Mouse (Mus musculus) 416B (cell line): ENCODE measurements at regions not wholly inside any gene's neighbourhood (a gene's known extent, or its start where the extent isn't known, plus 50 kb on each side); places are given as distances from the start of the nearest gene placed in this dataset.
A peak's percentile ranks its signal among the peaks of the same experiment; 100 is the strongest.
"Not testable (repeated sequence)": the region's sequence is repeated elsewhere in the genome, so short reads cannot be mapped to it uniquely, and the experiment has no call there.

Source experiments
- DNase-seq: peaks from one replicate; pipeline ENCODE4 v3.0.0; 2011; ENCODE audit warnings: low read depth

GRCm38 (mm10) chr10:56782265-56782664, 405.1 kb downstream of the Gja1 start:
- peak; percentile 55 for DNase-seq

GRCm38 (mm10) chr10:56783941-56784340, 406.8 kb downstream of the Gja1 start:
- DNase-seq = no peak

GRCm38 (mm10) chr10:56788081-56788480, 411.0 kb downstream of the Gja1 start:
- no peak for DNase-seq

- peak; percentile 13 for DNase-seq
Measured at GRCm38 (mm10) chr10:56793074-56793473, 415.9 kb downstream of the Gja1 start.

GRCm38 (mm10) chr10:56795396-56795795, 418.3 kb downstream of the Gja1 start:
- DNase-seq = no peak

- DNase-seq = no peak
Measured at GRCm38 (mm10) chr10:56799307-56799706, 422.2 kb downstream of the Gja1 start.

GRCm38 (mm10) chr10:56799745-56800144, 422.6 kb downstream of the Gja1 start:
- DNase-seq = no peak

- no peak for DNase-seq
Measured at GRCm38 (mm10) chr10:56809006-56809405, 431.9 kb downstream of the Gja1 start.

- DNase-seq = no peak
Measured at GRCm38 (mm10) chr10:56822158-56822557, 445.0 kb downstream of the Gja1 start.

- DNase-seq = no peak
Measured at GRCm38 (mm10) chr10:56831331-56831730, 454.2 kb downstream of the Gja1 start.

- DNase-seq = no peak
Measured at GRCm38 (mm10) chr10:56831966-56832365, 454.8 kb downstream of the Gja1 start.

- DNase-seq = no peak
Measured at GRCm38 (mm10) chr10:56836130-56836529, 459.0 kb downstream of the Gja1 start.

- no peak for DNase-seq
Measured at GRCm38 (mm10) chr10:56839006-56839495, 461.9 kb downstream of the Gja1 start.

- DNase-seq = no peak
Measured at GRCm38 (mm10) chr10:56839545-56839944, 462.4 kb downstream of the Gja1 start.

GRCm38 (mm10) chr10:56840732-56841131, 463.6 kb downstream of the Gja1 start:
- peak; percentile 57 for DNase-seq

GRCm38 (mm10) chr10:56841486-56841885, 464.4 kb downstream of the Gja1 start:
- no peak for DNase-seq

- DNase-seq = no peak
Measured at GRCm38 (mm10) chr10:56841973-56842372, 464.8 kb downstream of the Gja1 start.

- peak; percentile 97 for DNase-seq
Measured at GRCm38 (mm10) chr10:56852484-56852883, 475.4 kb downstream of the Gja1 start.

- DNase-seq = peak; percentile 7
Measured at GRCm38 (mm10) chr10:56856186-56856585, 479.1 kb downstream of the Gja1 start.

- DNase-seq = peak; percentile 85
Measured at GRCm38 (mm10) chr10:56879744-56880143, 502.6 kb downstream of the Gja1 start.

GRCm38 (mm10) chr10:56880154-56880591, 503.0 kb downstream of the Gja1 start:
- no peak for DNase-seq

- peak; percentile 30 for DNase-seq
Measured at GRCm38 (mm10) chr10:56884456-56885410, 507.6 kb downstream of the Gja1 start.

GRCm38 (mm10) chr10:56891530-56891929, 514.4 kb downstream of the Gja1 start:
- not testable (repeated sequence) for DNase-seq
